Mouse (Mus musculus) adipocyte (in vitro differentiated cells): Measurements from ENCODE around the gene 4933415A04Rik.

Source experiments
- DNase-seq: peaks from one replicate; pipeline ENCODE4 v3.0.0-alpha.2; 2016; ENCODE audit warnings: low spot score

Gene 4933415A04Rik

DNA sequence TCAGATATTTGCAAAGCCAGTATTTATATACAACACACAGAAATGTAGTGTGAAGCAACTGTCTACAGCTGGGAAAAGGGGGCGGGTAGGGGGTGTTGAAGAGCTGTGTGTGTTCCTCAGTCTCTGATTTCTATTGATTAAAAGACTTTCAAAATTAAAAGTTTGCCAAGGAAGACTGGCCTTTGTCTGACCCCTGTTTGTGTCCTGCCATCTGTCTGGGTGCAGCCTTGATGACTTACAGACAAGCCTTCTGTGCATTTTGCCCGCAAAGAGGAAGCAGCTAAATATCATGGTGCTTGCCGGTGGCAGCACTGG, 11.8 kb upstream of the 4933415A04Rik start:
- DNase-seq, result no peak

GRCm38 (mm10) chr11:43575376-43576151, 11.3 kb upstream of the 4933415A04Rik start:
- DNase-seq, result no peak

DNA sequence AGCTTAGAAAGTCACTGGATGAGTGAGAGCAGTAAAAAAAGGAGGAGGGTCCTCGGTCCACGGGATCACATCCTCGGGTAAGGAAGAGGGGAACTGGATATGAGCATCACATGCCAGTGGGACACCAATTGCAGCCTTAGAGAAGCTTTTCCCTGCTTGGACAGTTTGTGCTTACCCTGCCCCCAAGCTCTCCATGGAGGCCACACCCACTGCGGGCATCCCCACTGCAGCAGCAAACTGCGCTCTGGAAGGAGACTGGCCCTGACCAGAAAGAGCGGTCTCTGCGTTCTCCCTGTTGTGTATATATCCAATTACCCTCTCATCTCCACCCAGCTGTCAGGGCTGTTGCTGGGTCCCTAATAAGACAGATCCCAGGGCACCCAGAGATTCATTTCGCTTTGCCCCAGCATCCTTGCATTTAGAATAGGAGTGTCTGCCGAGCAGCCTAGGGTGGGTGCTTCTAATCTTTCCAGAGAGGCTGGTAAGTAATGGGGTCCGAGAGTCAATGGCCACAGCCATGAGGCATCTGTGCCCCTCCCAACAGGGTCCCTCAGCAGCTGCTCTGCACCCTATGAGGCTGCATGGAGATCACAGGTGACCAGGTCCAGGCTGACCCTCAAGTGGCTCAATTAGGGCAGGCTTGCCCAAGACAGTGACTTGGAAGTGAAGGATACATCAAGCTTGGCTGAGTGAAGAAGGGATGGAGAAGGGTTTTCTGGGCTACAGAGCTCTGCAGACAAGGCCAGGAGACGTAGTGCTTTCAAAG, 8.9 kb upstream of the 4933415A04Rik start:
- DNase-seq, result no peak

DNA sequence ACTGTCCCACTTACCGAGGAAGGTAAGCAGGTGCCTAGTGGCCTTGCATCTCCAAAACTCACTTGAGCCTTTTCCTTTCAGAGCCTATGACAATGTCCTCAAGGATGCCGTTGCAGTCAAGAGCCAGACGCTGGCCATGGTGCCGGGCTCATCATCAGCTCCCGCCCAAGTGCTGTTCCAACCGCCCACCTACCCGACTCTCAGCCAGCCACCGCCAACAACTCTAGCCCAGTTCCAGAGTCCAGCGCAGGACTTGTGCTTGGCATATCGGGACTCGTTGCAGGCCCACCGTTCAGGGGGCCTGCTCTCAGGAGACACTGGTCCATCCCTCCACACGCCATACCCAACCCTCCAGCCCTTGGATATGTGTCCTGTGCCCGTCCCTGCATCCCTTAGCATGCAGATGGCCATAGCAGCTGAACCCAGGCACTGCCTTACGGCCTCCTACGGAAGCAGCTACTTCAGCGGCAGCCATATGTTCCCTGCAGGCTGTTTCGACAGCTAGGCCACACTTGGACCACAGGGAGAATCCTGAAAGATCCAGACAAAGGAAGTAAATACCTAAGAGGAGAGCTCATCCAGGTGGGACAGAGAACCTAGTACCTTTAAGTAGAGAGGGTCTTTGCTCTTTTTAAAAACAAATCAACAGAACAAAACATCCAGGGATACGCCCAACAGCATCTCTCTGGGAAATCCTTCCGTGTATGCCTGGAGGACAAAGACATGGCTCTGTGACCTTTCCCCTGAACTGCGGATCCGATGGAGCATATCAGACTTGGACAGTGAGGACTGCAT, 1.4 kb upstream of the 4933415A04Rik start:
- DNase-seq, result no peak

- DNase-seq, result no peak
Measured at GRCm38 (mm10) chr11:43589530-43590072, 2.8 kb downstream of the 4933415A04Rik start.

DNA sequence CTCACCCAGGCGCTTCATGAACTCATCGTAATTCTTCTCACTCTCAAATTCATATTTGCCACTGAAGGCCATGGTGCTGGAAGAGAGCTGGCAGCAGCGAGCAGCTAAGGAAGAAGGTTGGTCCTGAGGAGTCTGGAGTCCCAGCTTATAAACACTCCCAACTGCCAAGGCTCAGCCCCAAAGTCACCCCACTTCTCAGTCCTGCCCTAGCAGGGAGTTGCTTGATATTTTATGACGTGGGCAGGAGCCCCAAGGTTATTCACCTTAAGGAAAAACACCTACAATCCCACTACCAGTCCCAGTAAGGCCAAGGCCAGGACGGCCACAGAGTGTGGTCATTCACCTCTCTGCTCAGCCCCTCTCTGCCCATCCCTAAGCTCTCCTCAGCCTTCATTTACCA, 14.6 kb downstream of the 4933415A04Rik start, which contains the start of gene Fabp6:
Gene Fabp6 (minus strand): TSS at position 101 of the 400 bp plus-strand sequence.
- DNase-seq, result no peak

- no peak for DNase-seq
Measured at GRCm38 (mm10) chr11:43604207-43604606, 17.4 kb downstream of the 4933415A04Rik start.

DNA sequence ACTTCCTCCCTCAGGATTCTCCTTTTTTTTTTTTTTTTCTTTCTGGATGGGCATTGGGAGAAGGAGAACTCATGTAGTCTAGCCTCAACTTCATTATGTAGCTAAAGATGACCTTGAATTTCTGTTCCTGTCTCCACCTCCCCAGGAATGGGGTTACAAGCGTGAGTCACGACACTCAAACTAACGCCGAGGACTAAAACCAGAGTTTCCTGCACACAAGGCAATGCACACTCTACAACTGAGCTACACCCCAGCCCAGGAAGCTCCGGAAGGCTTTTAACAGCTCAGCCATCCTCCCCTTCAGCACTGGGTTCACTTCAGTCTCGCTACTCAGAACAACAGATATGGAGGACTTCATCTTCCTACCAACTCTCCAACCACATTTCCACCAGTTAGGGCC, 18.1 kb downstream of the 4933415A04Rik start:
- DNase-seq, result no peak

- no peak for DNase-seq
Measured at GRCm38 (mm10) chr11:43605859-43606258, 19.0 kb downstream of the 4933415A04Rik start.

DNA sequence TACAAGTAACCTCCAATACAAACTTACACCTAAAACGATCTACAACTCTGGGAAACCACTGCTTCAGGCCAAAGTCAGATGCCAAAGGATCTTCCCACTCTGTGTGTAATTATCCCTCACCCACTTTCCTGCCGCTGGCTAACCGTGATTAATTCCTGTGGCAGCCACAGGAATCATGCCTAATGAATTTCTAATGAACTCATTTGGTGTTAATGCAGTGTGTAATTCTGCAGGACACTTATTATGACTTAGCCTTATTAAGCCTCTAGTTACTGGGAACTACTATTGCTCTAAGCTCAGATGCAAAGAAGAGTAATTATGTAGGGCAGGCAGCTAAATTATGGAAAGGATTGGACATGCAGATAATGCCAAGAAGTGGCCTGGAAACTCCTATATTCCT, 21.6 kb downstream of the 4933415A04Rik start:
- DNase-seq, result no peak

DNA sequence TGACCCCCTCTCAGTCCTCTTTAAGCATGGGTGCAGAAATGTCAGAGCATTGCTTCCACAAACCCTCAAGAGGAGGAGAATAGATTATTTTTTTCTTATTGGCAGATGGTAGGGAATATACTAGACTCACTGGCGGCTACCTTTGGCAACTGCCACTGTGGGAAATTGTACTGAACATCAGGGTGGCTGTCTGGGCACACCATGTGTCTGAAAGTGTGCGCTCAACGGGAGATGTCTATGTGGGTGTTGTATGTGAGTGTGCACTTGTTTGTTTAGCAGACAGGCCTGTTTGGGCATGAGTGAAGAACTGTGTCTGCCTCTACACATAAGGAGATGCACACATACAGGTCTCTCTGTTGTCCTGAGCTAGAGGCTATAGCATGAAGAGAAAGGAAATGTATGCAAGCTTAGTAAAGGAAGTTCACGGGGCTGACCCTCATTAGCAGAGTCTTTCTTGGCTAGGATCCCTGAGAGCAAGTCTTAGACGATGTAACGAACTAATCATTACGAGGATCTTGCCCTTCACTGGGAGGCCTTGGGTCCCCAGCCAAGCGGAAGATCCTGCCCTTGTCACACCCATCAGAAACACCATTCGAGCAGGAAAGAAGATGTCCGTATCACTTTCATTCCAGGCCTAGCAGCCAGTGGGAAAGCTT, 23.3 kb downstream of the 4933415A04Rik start:
- DNase-seq, result no peak

GRCm38 (mm10) chr11:43610662-43611033, 23.8 kb downstream of the 4933415A04Rik start:
- DNase-seq, result no peak

GRCm38 (mm10) chr11:43612834-43613488, 26.1 kb downstream of the 4933415A04Rik start:
- DNase-seq, result peak; percentile 75

GRCm38 (mm10) chr11:43617924-43618323, 31.1 kb downstream of the 4933415A04Rik start:
- no peak for DNase-seq

DNA sequence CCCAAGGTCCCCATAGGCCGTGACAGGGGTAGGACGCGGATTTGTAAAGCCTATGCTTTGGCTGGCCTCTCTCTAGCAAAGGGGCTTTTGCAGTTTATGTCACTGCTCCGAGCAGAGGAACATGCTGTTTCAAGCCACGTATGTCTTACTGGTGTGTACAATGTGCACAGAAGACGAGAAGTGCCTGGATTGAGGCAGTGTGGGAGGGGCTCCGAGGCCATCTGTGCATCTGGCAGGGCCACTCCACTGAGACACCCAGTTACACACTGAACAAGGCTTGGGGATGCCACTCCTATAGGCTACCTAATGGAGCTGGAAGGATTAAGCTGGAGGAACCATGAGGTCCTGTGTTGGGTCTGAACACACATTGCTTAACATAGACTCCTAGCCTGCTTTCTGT, 31.6 kb downstream of the 4933415A04Rik start:
- no peak for DNase-seq

DNA sequence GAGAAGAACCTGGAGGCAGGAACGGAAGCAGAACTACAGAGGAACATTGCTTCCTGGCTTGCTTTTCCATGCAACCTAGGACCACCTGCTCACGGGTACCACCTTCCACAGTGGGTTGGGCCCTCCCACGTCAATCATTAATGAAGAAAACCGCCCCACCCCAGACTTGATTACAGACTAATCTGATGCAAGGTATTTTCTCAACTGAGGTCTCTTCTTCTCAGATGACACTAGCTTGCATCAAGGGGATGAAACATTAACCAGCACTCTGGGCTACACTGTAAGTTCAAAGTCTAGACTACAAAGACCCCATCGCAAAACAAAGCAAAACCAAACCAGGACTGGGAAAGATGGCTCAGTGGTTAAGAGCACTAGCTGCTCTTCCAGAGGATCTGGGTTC, 34.9 kb downstream of the 4933415A04Rik start:
- DNase-seq, result no peak

GRCm38 (mm10) chr11:43624341-43624740, 37.5 kb downstream of the 4933415A04Rik start:
- DNase-seq, result no peak

DNA sequence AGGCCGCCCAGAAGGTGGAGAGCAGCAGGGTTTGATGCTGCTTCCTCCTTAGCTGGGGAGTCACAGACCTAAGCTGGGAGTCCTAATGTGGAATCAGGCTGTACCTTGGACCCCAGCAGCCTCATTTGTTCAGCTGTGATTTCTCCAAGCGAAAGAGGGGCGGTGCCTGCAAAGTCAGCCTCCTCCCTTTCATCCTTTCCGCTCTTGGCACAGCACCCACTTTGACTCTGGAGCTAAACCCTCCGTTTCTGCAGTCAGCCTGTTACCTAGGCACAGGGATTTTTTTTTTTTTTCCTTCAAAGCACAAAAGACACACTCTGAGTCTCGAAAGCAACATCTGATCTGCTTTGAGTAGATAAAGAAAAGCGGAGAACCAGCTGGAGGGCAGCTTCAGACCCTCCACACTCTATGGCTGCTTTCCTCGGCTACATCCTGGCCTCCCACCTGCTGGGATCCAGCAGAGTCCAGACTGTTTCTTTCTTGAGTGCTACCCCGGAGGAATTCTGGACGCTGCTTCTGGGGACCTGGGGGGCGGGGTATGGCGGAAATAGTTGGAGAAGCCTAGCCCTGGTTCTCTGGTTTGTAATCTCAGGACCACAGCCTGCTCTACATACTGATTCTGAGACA, 39.6 kb downstream of the 4933415A04Rik start:
- DNase-seq, result no peak

GRCm38 (mm10) chr11:43626927-43627645, 40.2 kb downstream of the 4933415A04Rik start:
- DNase-seq, result no peak

GRCm38 (mm10) chr11:43631645-43632044, 44.8 kb downstream of the 4933415A04Rik start:
- no peak for DNase-seq
